Mouse (Mus musculus) MEL (cell line): Measurements from ENCODE around the gene Sgk1. TPM values are rescaled to one million over a fixed set of nuclear protein-coding genes. Genes with fewer than 3 reads are reported as not detected.

Experiments
- DNase-seq: peaks from one replicate; pipeline ENCODE4 v3.0.0; 2011; ENCODE audit warnings: low read depth, low spot score
- H3K27ac ChIP-seq: 2 replicates; pipeline ENCODE4 v1.5.1; 2012; ENCODE audit warnings: low read depth, mild to moderate bottlenecking, control low read depth, low read length, moderate library complexity; ENCODE audit not compliant: control insufficient read depth
- H3K27me3 ChIP-seq, 2 experiments: fragments of 150-350 bp in 1 of 2; sonication (generic) in 1 of 2; 2 replicates each; pipeline ENCODE4 v1.6.1; 2012; ENCODE audit warnings: low read length in 2 of 2, mild to moderate bottlenecking in 2 of 2, improper control_type of control experiment in 1 of 2, moderate library complexity in 1 of 2; ENCODE audit not compliant: insufficient read depth in 2 of 2, control insufficient read depth in 1 of 2
- H3K36me3 ChIP-seq, 2 experiments: 2 replicates each; pipeline ENCODE4 v1.6.1; 2012 to 2014; ENCODE audit warnings: low read length in 2 of 2, improper control_type of control experiment in 1 of 2, inconsistent platforms in 1 of 2, mild to moderate bottlenecking in 1 of 2; ENCODE audit not compliant: insufficient read depth in 2 of 2, control insufficient read depth in 1 of 2
- H3K4me1 ChIP-seq, 2 experiments: fragments of 150-350 bp in 1 of 2; sonication (generic) in 1 of 2; 2 replicates each; pipeline ENCODE4 v1.6.1; 2012; ENCODE audit warnings: low read length in 2 of 2, improper control_type of control experiment in 1 of 2, mild to moderate bottlenecking in 1 of 2; ENCODE audit not compliant: insufficient read depth in 2 of 2, control insufficient read depth in 1 of 2
- H3K4me3 ChIP-seq, 2 experiments: fragments of 150-350 bp in 1 of 2; sonication (generic) in 1 of 2; 2 replicates each; pipeline ENCODE4 v1.5.1; 2012; ENCODE audit warnings: low read depth in 2 of 2, low read length in 2 of 2, mild to moderate bottlenecking in 2 of 2, moderate library complexity in 2 of 2, control low read depth in 1 of 2, improper control_type of control experiment in 1 of 2; ENCODE audit not compliant: control insufficient read depth in 1 of 2, insufficient read depth in 1 of 2
- H3K79me2 ChIP-seq: 2 replicates; pipeline ENCODE4 v1.6.1; 2012; ENCODE audit warnings: mild to moderate bottlenecking, low read length, moderate library complexity; ENCODE audit not compliant: control insufficient read depth, poor library complexity, insufficient read depth
- H3K9ac ChIP-seq: 2 replicates; pipeline ENCODE4 v1.6.1; 2012; ENCODE audit warnings: low read depth, mild to moderate bottlenecking, control low read depth, low read length, moderate library complexity; ENCODE audit not compliant: control insufficient read depth, poor library complexity, severe bottlenecking
- H3K9me3 ChIP-seq: fragments of 150-350 bp; sonication (generic); replicated peaks from 2 replicates; pipeline ENCODE4 v1.6.1; 2012; ENCODE audit warnings: mild to moderate bottlenecking, low read length, improper control_type of control experiment, moderate library complexity; ENCODE audit not compliant: insufficient read depth
- BHLHE40 ChIP-seq: IDR thresholded peaks from 2 replicates; pipeline ENCODE4 v1.6.1; 2012; ENCODE audit warnings: low read depth, mild to moderate bottlenecking, inconsistent platforms, low read length, improper control_type of control experiment, borderline replicate concordance
- CTCF ChIP-seq, 3 experiments: IDR thresholded peaks in 2 of 3; conservative IDR thresholded peaks in 1 of 3; 2 replicates each; pipeline ENCODE4 v1.5.1; 2011 to 2012; ENCODE audit warnings: low read length in 3 of 3, low read depth in 2 of 3, mild to moderate bottlenecking in 2 of 3, improper control_type of control experiment in 1 of 3, inconsistent platforms in 1 of 3, mixed read lengths in 1 of 3, moderate library complexity in 1 of 3; ENCODE audit not compliant: control insufficient read depth in 1 of 3, insufficient read depth in 1 of 3, poor library complexity in 1 of 3, severe bottlenecking in 1 of 3
- E2F4 ChIP-seq: IDR thresholded peaks from 2 replicates; pipeline ENCODE4 v1.6.1; 2011; ENCODE audit warnings: low read depth, low read length, improper control_type of control experiment, borderline replicate concordance
- ELF1 ChIP-seq: IDR thresholded peaks from 2 replicates; pipeline ENCODE4 v1.6.1; 2014; ENCODE audit warnings: low read depth, mild to moderate bottlenecking, inconsistent platforms, low read length, improper control_type of control experiment, moderate library complexity
- ETS1 ChIP-seq: IDR thresholded peaks from 2 replicates; pipeline ENCODE4 v1.6.1; 2012; ENCODE audit warnings: low read depth, mild to moderate bottlenecking, inconsistent platforms, low read length, improper control_type of control experiment, moderate library complexity
- KAT2A ChIP-seq: conservative IDR thresholded peaks from 2 replicates; pipeline ENCODE4 v1.6.1; 2012; ENCODE audit warnings: low read depth, low read length, improper control_type of control experiment, inconsistent platforms
- MAFK ChIP-seq: IDR thresholded peaks from 2 replicates; pipeline ENCODE4 v1.6.1; 2011; ENCODE audit warnings: low read depth, mild to moderate bottlenecking, low read length, improper control_type of control experiment, borderline replicate concordance
- MAZ ChIP-seq: IDR thresholded peaks from 2 replicates; pipeline ENCODE4 v1.6.1; 2012; ENCODE audit warnings: low read depth, mild to moderate bottlenecking, inconsistent platforms, low read length, improper control_type of control experiment
- MXI1 ChIP-seq: IDR thresholded peaks from 2 replicates; pipeline ENCODE4 v1.6.1; 2011; ENCODE audit warnings: mild to moderate bottlenecking, low read depth, low read length, improper control_type of control experiment
- MYB ChIP-seq: IDR thresholded peaks from 2 replicates; pipeline ENCODE4 v1.6.1; 2011; ENCODE audit warnings: mild to moderate bottlenecking, low read depth, low read length, improper control_type of control experiment
- MYC ChIP-seq: IDR thresholded peaks from 2 replicates; pipeline ENCODE4 v1.6.1; 2011; ENCODE audit warnings: low read depth, mild to moderate bottlenecking, low read length, improper control_type of control experiment, moderate library complexity
- POLR2AphosphoS2 ChIP-seq: IDR thresholded peaks from 2 replicates; pipeline ENCODE4 v1.6.1; 2011; ENCODE audit warnings: low read length, improper control_type of control experiment
- RCOR1 ChIP-seq: IDR thresholded peaks from 2 replicates; pipeline ENCODE4 v1.6.1; 2012; ENCODE audit warnings: low read depth, mild to moderate bottlenecking, inconsistent platforms, low read length, improper control_type of control experiment
- SMC3 ChIP-seq: IDR thresholded peaks from 2 replicates; pipeline ENCODE4 v1.6.1; 2011; ENCODE audit warnings: low read depth, low read length, improper control_type of control experiment
- TAL1 ChIP-seq: IDR thresholded peaks from 2 replicates; pipeline ENCODE4 v1.6.1; 2012; ENCODE audit warnings: mild to moderate bottlenecking, inconsistent platforms, low read length, moderate library complexity, mixed read lengths
- UBTF ChIP-seq: IDR thresholded peaks from 2 replicates; pipeline ENCODE4 v1.6.1; 2012; ENCODE audit warnings: low read depth, mild to moderate bottlenecking, inconsistent platforms, low read length, improper control_type of control experiment, moderate library complexity, borderline replicate concordance; ENCODE audit not compliant: insufficient read depth
- USF1 ChIP-seq: IDR thresholded peaks from 2 replicates; pipeline ENCODE4 v1.6.1; 2014; ENCODE audit warnings: low read depth, mild to moderate bottlenecking, inconsistent platforms, low read length, improper control_type of control experiment, moderate library complexity
- USF2 ChIP-seq, 2 experiments: IDR thresholded peaks; 2 replicates each; pipeline ENCODE4 v1.6.1; 2011 to 2012; ENCODE audit warnings: improper control_type of control experiment in 2 of 2, low read length in 2 of 2, borderline replicate concordance in 1 of 2, inconsistent platforms in 1 of 2, low read depth in 1 of 2, mild to moderate bottlenecking in 1 of 2; ENCODE audit not compliant: insufficient read depth in 1 of 2
- ZMIZ1 ChIP-seq: IDR thresholded peaks from 2 replicates; pipeline ENCODE4 v1.6.1; 2012; ENCODE audit warnings: low read depth, mild to moderate bottlenecking, inconsistent platforms, low read length, improper control_type of control experiment, moderate library complexity
- ZNF384 ChIP-seq: IDR thresholded peaks from 2 replicates; pipeline ENCODE4 v1.6.1; 2012; ENCODE audit warnings: low read depth, mild to moderate bottlenecking, inconsistent platforms, low read length, improper control_type of control experiment
- polyA plus RNA-seq, 2 experiments: library from polyadenylated mRNA; stranded (reverse) in 1 of 2; unstranded in 1 of 2; fragments of >175 nt in 1 of 2; fragments of >200 nt in 1 of 2; gene quantifications; 2 replicates each; pipeline versions ENCODE4 v1.2.1 to v1.2.4; 2012; ENCODE audit warnings: low replicate concordance in 2 of 2, low read depth in 1 of 2; ENCODE audit not compliant: insufficient read length in 2 of 2, insufficient read depth in 1 of 2, missing spikeins in 1 of 2
- total RNA-seq: library from RNA; depleted of rRNA; stranded (reverse); fragments of 300-350 nt; gene quantifications from 2 replicates; pipeline ENCODE4 v1.2.3, GENCODE M21; 2012

Gene Sgk1
- total and polyA plus RNA-seq, 3 experiments: 1.6 to 3.2 TPM; not detected in 1

DNA sequence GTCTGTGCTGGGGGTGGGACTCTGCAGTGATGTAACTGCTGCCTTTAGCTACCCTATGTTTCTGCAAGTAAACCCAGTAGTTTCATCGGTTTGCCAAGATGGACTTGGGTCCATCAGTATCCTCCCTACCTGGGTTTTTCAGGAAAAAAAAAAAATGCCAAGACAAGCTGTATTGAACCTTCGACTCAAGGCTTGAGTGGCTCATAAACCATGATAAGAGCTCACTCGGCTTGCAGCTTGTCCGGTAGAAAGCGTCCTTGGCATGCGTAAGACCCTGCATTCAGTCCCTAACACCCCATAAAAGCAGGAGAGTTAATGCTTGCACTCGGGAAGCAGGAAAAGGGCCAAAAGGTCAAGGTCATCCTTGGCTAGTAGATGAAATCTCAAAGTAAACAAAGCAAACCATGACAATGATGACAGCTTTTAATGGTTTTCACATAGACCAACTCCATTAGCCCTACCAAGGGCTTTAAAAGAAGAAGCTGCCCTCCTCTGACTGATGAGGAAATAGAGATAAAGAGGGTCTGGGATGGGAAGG is 23.5 kb upstream of the Sgk1 start:
- no peak for DNase-seq
- Histone ChIP-seq H3K9me3 (no peaks in the 10 kb centered on the region), H3K36me3 (no peaks in the 10 kb centered on the region), H3K79me2 (no peaks in the 10 kb centered on the region), H3K27ac (no peak overlapping the region), H3K9ac (no peak overlapping the region), H3K27me3 (peaks cover 0 to 2% of the 10 kb centered on the region in 2 experiments; a peak in 2 of 4 replicates), H3K4me1 (no peaks in the 10 kb centered on the region), H3K4me3 (no peak overlapping the region)
- TF ChIP-seq MAFK (no peak), ETS1 (no peak), USF1 (no peak), ZMIZ1 (no peak), TAL1 (no peak), MYB (no peak), UBTF (no peak), MYC (no peak), MXI1 (no peak), KAT2A (no peak), BHLHE40 (no peak), USF2 (IDR thresholded peaks at IDR 0.05; ENCODE audit: borderline replicate concordance in 1 of 2, insufficient read depth in 1 of 2, low read depth in 1 of 2, low read length in 2 of 2) (no peak), POLR2AphosphoS2 (no peak)

DNA sequence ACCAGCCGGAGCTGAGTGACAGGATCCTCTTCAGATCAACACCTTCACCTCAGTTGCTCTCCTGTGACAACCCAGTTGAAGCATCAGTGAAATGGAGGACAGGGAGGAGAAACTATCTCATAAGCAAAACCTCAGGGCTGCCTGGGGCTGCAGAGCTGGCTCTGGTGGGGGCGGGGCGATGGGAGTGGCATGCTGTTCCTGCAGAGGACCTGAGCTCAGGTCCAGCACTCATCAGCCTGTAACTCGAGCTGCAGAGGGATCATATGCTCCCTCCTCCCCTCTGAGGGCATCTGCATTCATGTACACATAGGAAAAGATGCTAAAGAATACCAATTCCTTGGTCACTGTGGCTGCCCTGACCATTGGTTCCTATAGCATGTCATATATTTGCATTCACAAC is 15.5 kb upstream of the Sgk1 start:
- H3K9ac ChIP-seq: no peak overlapping the region
- H3K4me3 ChIP-seq: no peak overlapping the region
- H3K36me3 ChIP-seq: no peaks in the 10 kb centered on the region
- DNase-seq: no peak
- no peaks in the 10 kb centered on the region for H3K79me2 ChIP-seq
- no peaks in the 10 kb centered on the region for H3K9me3 ChIP-seq
- TF ChIP-seq TAL1: no peak
- no peaks in the 10 kb centered on the region for H3K27me3 ChIP-seq
- no peaks in the 10 kb centered on the region for H3K4me1 ChIP-seq
- no peak overlapping the region for H3K27ac ChIP-seq

DNA sequence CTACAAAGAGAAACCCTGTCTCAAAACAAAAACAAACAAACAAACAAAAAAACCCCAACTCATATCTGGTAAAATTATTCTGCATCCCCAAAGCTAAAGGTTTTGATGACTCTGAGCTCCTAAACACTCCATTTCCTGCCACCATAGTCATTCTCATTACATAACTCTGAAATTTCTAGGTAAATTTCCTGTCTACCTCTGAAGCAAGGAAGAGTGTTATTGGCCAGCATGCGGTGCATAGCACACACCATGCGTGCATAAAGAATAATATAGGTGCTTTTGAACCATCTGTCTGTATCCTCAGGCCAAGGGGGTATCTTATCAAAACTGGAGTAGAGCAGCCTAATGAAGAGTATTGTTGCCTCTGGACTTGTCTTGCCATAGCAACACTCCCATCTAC is 13.8 kb upstream of the Sgk1 start:
- Histone ChIP-seq H3K4me3 (no peak overlapping the region), H3K27ac (no peak overlapping the region), H3K27me3 (0 out of 4 replicates have a peak, but pooled peaks cover 0 to 2% of the 10 kb centered on the region in 2 experiments), H3K36me3 (no peaks in the 10 kb centered on the region), H3K9ac (no peak overlapping the region), H3K9me3 (no peaks in the 10 kb centered on the region), H3K79me2 (no peaks in the 10 kb centered on the region), H3K4me1 (no peaks in the 10 kb centered on the region)
- no peak for TF ChIP-seq TAL1
- TF ChIP-seq RCOR1: no peak
- no peak for TF ChIP-seq E2F4
- no peak for TF ChIP-seq CTCF (IDR thresholded peaks at IDR 0.05 in 2 of 3, conservative IDR thresholded peaks at IDR 0.05 in 1 of 3; ENCODE audit: control insufficient read depth in 1 of 3, insufficient read depth in 1 of 3, low read depth in 2 of 3, low read length in 3 of 3, poor library complexity in 1 of 3, severe bottlenecking in 1 of 3)
- TF ChIP-seq ZNF384: no peak
- TF ChIP-seq UBTF: no peak
- no peak for TF ChIP-seq MAZ
- no peak for TF ChIP-seq SMC3
- TF ChIP-seq ELF1: no peak
- DNase-seq: no peak
